Mouse (Mus musculus) spleen, embryonic (tissue): ENCODE results near the gene Hsd3b7.

Source experiments
- CTCF ChIA-PET: fragments of 350-600 bp; sonication (Branson Sonifier 250); formaldehyde crosslinking; loops from one replicate; lab custom pipeline; 2022; lab: Charles Lee

The Hsd3b7 gene

GRCm38 (mm10) chr7:127800435-127801009 lies at the start of gene Hsd3b7:
TSS of gene Hsd3b7 (plus strand) at chr7:127800604.
- CTCF ChIA-PET, result interaction anchor here (0.5 to 1.2 kb wide), 7 partner anchors 8 to 159 kb away, joined by 3 to 12 read pairs (median 4); partner anchors contain the start of gene Kat8

- CTCF ChIA-PET, result interaction anchor here (0.6 kb wide), 2 partner anchors 425 to 774 kb away, joined by 3 to 10 read pairs; no protein-coding TSS in a partner anchor
Observed at GRCm38 (mm10) chr7:127751619-127752018, 48.8 kb upstream of the Hsd3b7 start.

- CTCF ChIA-PET, result interaction anchor here (0.6 kb wide), 2 partner anchors 425 to 774 kb away, joined by 3 to 10 read pairs; no protein-coding TSS in a partner anchor
Observed at GRCm38 (mm10) chr7:127752069-127752468, 48.3 kb upstream of the Hsd3b7 start.

GRCm38 (mm10) chr7:127753158-127753557 lies 47.2 kb upstream of the Hsd3b7 start:
- CTCF ChIA-PET, result no interaction called here

GRCm38 (mm10) chr7:127753741-127754140 lies 46.7 kb upstream of the Hsd3b7 start:
- CTCF ChIA-PET, result no interaction called here

GRCm38 (mm10) chr7:127759716-127760115 lies 40.7 kb upstream of the Hsd3b7 start:
- CTCF ChIA-PET, result no interaction called here

- CTCF ChIA-PET, result interaction anchor here (0.7 kb wide), 1 partner anchor 284 kb away, joined by 4 read pairs; no protein-coding TSS in a partner anchor
Observed at GRCm38 (mm10) chr7:127760478-127760877, 39.9 kb upstream of the Hsd3b7 start.

GRCm38 (mm10) chr7:127761026-127761425 lies 39.4 kb upstream of the Hsd3b7 start:
- CTCF ChIA-PET, result interaction anchor here (0.6 to 0.7 kb wide), 2 partner anchors 228 to 283 kb away, joined by 4 read pairs; no protein-coding TSS in a partner anchor

DNA sequence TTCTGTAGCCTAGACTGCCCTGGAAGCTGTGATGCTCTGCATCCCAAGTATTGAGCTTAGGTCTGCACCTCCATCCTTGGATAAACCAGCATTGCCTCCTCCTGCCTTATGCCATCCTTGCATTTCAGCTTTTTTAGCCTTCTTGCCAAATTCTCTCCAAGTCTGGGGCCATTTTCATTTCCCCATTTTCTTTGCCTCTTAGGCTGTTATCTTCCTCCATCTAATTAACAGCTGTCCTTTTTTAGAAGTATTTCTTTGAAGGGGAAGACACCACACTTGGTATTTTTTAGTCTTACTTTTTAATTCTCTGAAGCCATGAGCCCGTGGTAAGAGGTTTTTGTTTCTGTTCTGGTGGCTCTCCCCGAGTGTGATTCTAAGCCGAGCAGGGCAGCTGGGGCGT lies 36.8 kb upstream of the Hsd3b7 start:
- CTCF ChIA-PET, result interaction anchor here (0.5 to 1.0 kb wide), 2 partner anchors 16 to 857 kb away, joined by 3 read pairs; no protein-coding TSS in a partner anchor

DNA sequence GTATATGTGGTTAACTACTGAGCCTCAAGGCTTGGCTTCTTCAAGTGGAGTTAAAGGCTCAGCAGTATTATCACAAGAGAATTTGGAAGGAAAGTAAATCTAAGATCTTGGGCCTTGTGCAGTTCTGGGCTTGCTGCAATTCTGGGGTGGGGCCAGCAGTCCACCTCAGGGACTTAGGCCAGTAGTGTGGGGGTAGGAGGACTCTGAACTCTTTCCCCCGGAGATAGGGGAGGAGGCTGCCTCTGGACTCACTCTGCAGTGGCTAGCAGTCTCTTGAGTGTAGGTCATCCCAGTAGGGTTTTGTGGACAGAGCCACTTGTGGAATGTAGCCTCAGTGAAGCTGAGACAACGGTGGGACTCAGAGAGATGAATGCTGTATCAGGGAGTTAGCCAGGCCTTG lies 34.6 kb upstream of the Hsd3b7 start:
- CTCF ChIA-PET, result no interaction called here

- CTCF ChIA-PET, result interaction anchor here (0.5 kb wide), 1 partner anchor 1560 kb away, joined by 3 read pairs; no protein-coding TSS in a partner anchor
Observed at GRCm38 (mm10) chr7:127766851-127767609, 33.4 kb upstream of the Hsd3b7 start.

- CTCF ChIA-PET, result interaction anchor here (0.5 kb wide), 1 partner anchor 1561 kb away, joined by 3 read pairs; no protein-coding TSS in a partner anchor
Observed at GRCm38 (mm10) chr7:127767671-127768345, 32.6 kb upstream of the Hsd3b7 start.

DNA sequence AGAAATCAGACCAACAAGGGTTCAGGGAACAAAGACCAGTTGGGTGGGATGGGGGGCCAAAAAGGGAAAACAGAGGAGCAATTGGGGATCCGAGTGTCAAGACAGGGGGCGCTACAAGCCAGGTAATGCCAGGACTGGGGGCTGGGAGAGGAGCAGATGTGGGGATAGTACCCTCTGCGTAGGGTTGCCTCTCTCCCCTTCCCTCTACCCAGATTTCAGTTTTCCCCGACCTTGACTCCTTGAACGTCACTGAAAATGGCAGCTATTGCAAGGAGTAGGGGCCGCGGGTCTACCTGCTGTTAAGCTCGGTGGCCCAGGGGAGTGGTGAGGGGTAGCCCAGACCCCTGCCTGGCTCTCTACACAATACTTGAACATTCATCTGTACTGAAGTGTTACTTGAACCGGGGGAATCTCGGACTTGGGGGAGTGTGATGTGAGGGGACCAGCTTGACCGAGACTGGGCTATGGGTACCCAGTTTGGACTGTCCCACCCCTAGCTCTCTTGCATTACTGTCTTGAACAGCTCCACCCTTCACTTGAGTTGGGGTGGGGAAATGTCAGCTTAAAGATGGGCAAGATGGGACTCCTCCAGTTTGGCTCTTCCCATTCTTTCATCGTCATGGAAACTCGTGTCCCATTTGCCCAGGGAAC lies 31.9 kb upstream of the Hsd3b7 start:
- CTCF ChIA-PET, result no interaction called here

- CTCF ChIA-PET, result no interaction called here
Observed at GRCm38 (mm10) chr7:127768997-127769593, 31.3 kb upstream of the Hsd3b7 start.

DNA sequence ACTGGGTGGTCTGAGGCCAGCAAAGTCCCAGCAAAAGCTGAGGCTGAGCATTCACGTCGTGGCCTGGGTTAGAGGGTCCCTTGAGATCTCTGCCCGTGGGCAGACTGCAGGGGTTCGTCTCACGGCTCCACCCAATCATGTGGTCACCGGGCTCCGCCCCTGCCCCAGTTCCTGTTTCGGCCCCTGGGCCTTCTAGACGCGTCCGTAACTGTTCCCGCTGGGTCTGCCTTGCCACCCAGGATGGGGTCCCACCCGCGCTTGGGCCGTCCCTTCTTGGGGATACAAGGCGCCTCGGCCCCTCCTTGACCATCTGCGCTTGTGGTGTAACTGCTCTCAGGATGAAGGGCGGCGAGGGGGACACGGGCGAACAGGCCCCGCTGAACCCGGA lies 30.8 kb upstream of the Hsd3b7 start, which contains the start of gene Orai3:
Orai3 (plus strand) TSS at position 165 of the 388 bp plus-strand sequence.
- CTCF ChIA-PET, result no interaction called here

DNA sequence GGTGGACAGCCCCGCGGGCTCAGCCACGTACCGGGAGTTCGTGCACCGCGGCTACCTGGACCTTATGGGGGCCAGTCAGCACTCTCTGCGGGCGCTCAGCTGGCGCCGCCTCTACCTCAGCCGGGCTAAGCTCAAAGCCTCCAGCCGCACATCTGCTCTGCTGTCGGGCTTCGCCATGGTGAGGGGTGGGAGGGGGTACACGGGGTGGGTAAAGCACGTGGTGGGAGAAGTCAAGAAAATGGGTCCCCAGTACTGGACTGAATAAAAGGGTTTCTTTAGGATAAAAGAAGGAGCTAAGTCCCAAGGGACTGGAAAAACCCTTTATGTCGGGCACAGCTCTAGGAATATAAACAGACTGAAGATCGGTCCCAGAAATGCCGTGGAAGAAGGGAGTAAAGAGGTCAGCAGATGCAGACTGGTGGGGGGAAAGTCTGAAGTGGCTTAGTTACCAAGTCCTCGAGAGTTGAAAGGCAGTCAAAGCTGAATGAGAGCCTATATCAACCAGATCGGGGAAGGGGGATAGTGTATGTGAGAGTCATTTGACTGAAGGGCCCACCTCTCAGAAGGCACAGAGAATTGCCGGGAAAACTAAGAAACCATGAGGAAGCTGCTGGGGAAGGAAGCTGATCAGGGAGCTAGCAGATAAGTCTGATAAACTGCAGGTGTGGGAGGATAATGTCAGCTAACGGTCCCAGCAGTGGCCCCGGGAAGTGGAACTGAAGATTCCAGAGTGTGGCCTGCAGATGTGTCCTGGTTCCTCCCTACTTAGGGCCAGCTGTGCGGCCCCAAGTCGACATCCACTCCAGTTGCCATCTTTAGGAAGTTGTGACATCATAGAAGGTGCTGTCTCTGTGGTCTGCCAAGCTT lies 30.1 kb upstream of the Hsd3b7 start:
- CTCF ChIA-PET, result no interaction called here

GRCm38 (mm10) chr7:127771262-127771661 lies 29.1 kb upstream of the Hsd3b7 start:
- CTCF ChIA-PET, result no interaction called here

DNA sequence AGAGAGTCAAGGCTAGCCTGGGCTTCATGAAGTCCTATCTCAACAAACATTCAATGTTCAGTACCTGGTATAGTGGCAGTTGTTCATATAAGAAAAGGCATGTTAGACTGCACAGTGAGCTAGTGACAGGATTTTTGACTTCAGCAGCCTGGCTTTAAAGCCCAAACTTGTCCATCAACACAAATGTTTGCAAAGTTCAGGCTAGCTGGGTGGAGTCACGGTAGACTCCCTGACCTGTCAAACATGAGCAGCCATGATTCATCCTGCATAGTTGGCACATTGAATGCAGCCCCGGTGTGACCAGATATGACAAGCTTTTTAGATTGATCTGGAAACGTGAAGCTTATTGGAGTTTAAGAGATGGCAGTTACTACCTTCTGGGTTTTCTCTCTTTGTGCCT lies 28.3 kb upstream of the Hsd3b7 start:
- CTCF ChIA-PET, result no interaction called here

- CTCF ChIA-PET, result interaction anchor here (0.7 kb wide), 1 partner anchor 245 kb away, joined by 3 read pairs; no protein-coding TSS in a partner anchor
Observed at GRCm38 (mm10) chr7:127772557-127772956, 27.8 kb upstream of the Hsd3b7 start.
